Mouse (Mus musculus): ENCODE results near the gene Nceh1.
A peak's percentile ranks its signal among the peaks of the same experiment; 100 is the strongest.

The Nceh1 gene

GRCm38 (mm10) chr3:27222488-27222887, 39.7 kb downstream of the Nceh1 start:
- ATAC-seq (ENCODE audit: insufficient number of reproducible peaks, low FRiP score, low TSS enrichment): no peak

DNA sequence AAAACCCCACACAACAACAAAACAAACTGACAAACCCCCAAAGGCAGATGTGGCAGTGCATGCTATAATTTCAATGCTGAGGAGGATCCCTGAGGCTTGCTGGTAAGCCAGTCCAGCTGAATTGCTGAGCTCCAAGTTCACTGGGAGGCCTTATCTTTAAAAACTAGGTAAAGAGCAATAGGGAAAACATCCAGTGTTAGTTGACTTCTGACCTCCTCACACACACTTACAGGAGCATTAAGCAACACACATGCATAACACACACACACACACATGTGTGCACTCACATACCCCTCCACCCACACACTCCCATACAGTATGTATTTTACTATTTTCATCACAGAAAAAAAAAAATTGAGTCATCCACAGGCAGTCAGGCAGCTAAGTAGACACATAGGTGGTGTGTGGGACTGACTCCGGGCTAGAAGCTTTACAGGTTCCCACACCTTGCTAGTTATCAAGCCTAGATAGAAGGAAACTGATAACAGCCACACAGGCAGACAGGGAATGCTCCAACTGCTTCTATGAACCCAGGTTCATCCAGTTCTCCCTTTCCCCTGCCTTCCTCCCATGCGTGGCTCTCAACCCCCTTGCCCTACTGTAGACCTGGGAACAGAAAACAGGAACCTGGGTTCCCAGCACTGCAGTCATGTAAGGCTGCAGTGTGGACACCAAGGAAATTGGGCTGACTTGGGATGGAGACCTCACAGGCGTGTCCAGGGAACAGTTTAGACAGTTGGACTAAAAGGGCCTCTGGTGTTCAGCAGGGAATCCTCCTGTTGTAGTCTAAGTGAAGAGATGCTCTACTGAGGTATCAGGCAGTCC, 45.1 kb downstream of the Nceh1 start:
- no peak for ATAC-seq (ENCODE audit: insufficient number of reproducible peaks, low FRiP score, low TSS enrichment)

- no peak for ATAC-seq (ENCODE audit: insufficient number of reproducible peaks, low FRiP score, low TSS enrichment)
Observed at GRCm38 (mm10) chr3:27228530-27229309, 46.0 kb downstream of the Nceh1 start.

DNA sequence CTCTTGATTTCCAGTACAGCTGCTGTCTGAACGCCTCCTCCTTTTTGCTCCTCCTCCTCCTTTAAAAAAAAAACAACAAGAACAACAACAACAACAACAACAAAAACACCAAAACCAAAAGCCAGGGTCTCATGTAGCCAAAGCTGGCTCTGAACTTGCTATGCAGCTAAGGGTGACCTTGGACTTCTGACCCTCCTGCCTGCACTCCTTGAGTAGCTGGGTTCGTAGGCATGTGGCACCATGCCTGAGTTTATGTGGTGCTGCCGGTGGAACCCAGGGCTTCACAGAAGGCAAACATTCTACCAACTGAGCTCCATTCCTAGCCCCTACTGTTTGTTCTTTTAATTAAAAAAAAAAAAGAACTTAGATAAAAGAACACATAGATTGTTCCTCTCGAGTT, 50.6 kb downstream of the Nceh1 start:
- ATAC-seq (ENCODE audit: insufficient number of reproducible peaks, low FRiP score, low TSS enrichment): no peak

DNA sequence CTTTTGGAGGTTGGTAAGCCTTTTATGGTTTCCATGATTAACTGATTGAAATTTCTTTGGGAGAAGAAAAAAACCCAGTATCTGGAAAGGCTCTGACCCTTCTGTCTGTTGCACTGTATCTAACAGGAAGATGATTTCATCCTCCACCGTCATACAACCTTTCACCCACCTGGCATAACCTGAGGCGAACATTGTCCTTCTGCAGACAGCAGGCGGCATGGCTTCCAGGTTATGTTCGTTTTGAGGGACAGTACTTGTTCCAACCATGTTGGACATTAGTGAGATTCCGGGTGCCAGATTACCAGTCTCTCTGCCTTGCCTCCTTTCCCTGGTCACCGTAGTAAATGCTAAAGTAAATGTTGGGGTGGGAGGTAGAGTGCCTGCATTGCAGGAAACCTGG, 51.1 kb downstream of the Nceh1 start:
- ATAC-seq (ENCODE audit: insufficient number of reproducible peaks, low FRiP score, low TSS enrichment): no peak

GRCm38 (mm10) chr3:27234976-27235375, 52.2 kb downstream of the Nceh1 start:
- ATAC-seq (ENCODE audit: insufficient number of reproducible peaks, low FRiP score, low TSS enrichment): no peak

DNA sequence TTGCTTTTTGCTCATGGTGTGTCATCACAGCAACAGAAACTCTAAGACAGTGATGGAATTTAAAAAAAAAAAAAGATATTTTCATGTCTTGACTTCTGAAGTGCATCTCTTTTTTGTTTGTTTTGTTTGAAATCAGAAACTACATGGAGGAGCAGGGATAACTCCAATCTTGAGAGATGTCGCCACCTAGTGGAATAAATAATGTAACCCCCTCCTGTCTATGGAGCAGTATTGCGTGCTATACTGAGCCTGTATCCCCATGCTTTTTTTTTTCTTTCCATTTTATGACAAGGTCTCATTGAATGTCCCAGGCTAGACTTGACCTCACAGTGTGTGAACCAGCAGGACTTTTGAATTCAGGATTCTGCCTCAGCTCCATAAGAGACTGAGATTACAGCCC, 54.5 kb downstream of the Nceh1 start:
- peak; percentile 79 for ATAC-seq (ENCODE audit: insufficient number of reproducible peaks, low FRiP score, low TSS enrichment)

DNA sequence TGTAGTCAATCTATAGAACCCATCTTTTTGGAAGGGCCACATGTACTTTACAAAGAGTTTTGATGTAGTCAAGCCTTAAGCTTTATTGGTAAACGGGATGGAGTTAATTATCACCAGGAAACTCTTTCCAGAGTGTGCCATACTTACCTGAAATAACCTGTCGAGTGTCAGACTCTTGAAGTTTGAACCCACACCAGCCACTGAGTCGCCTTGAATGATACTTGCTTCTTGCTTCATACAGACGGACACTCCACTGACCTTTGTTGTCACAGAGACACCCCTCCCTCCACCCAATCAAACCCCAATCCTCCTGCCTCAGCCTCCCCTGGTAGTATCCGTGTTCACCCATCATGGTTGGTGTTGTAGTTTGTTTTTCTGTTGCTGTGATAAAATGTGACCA, 55.8 kb downstream of the Nceh1 start:
- ATAC-seq (ENCODE audit: insufficient number of reproducible peaks, low FRiP score, low TSS enrichment): no peak

DNA sequence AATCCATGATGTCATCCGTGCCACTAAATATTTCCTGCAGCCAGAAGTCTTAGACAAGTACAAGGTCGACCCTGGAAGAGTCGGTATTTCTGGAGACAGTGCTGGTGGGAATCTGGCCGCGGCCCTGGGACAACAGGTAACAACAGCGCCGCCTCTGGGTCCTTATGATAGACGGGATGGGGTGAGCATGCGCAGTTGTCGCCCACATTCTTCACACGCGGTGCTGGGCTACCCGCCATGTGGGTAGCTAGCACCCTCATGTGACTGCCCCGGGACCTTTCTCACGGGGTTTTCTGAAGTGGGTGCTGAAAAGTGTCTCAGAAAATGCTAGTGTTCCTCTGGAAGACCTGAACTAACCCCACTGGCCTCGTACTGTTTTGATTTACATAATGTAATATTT, 56.8 kb downstream of the Nceh1 start:
- ATAC-seq (ENCODE audit: insufficient number of reproducible peaks, low FRiP score, low TSS enrichment): no peak

GRCm38 (mm10) chr3:27241864-27242263, 59.1 kb downstream of the Nceh1 start:
- ATAC-seq (ENCODE audit: insufficient number of reproducible peaks, low FRiP score, low TSS enrichment): no peak

DNA sequence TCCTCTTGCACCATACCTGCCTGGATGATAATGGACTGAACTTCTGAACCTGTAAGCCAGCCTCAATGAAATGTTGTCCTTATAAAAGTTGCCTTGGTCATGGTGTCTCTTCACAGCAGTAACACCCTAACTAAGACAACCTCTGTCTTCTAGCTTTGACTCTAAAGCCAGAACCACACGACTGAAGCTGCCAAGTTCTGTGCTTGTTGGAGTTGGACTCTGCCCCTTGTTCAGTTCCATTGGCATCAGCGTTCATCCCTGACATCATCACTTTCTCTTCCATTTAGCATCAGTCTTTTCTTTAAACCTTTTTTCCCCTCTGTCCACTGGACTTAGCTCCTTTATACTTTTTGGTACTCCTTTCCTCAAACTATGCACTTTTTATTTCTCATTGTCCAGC, 63.4 kb downstream of the Nceh1 start:
- ATAC-seq (ENCODE audit: insufficient number of reproducible peaks, low FRiP score, low TSS enrichment): no peak

GRCm38 (mm10) chr3:27247785-27248184, 65.0 kb downstream of the Nceh1 start:
- no peak for ATAC-seq (ENCODE audit: insufficient number of reproducible peaks, low FRiP score, low TSS enrichment)

DNA sequence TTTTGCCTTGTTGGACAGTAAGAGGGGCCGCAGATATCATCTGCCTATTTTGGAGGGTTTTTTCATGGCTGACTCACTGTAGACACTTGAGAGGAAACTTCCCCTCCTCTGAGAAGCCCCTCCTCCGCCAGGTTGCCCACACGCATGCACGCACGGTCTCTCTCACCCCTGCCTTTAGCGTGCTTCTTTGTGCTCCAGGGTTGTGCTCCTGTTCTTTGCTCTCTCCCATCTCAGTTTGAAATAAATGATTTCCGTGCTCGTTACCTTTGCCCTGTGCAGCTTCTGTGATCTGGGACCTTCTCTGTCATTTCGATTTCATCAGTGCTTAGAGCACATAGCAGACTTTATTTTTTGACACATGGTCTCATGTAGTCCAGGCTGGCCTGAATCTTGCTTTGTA, 66.3 kb downstream of the Nceh1 start:
- ATAC-seq (ENCODE audit: insufficient number of reproducible peaks, low FRiP score, low TSS enrichment): no peak

DNA sequence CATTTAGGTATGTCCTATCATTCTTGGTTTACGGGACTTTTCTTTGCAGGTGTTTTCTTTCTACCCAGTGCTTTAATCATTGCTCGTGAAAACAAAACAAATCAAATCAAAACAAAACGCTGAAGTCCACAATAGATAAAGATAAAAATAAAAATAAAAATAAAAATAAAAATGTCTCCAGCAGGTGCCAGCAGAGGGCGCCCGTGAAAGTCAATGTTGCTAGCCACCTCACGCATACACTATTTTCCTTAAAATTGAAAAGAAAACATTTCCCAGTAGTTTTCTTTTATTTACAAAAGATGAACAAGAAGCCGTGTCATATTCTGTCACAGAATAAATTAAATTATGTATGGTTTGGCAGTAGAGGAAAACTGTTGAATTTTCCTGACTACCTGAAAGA, 68.2 kb downstream of the Nceh1 start:
- no peak for ATAC-seq (ENCODE audit: insufficient number of reproducible peaks, low FRiP score, low TSS enrichment)

- ATAC-seq (ENCODE audit: insufficient number of reproducible peaks, low FRiP score, low TSS enrichment): no peak
Observed at GRCm38 (mm10) chr3:27258461-27258860, 75.7 kb downstream of the Nceh1 start.

GRCm38 (mm10) chr3:27260393-27260792, 77.6 kb downstream of the Nceh1 start:
- no peak for ATAC-seq (ENCODE audit: insufficient number of reproducible peaks, low FRiP score, low TSS enrichment)

GRCm38 (mm10) chr3:27267327-27267726, 84.6 kb downstream of the Nceh1 start:
- no peak for ATAC-seq (ENCODE audit: insufficient number of reproducible peaks, low FRiP score, low TSS enrichment)

DNA sequence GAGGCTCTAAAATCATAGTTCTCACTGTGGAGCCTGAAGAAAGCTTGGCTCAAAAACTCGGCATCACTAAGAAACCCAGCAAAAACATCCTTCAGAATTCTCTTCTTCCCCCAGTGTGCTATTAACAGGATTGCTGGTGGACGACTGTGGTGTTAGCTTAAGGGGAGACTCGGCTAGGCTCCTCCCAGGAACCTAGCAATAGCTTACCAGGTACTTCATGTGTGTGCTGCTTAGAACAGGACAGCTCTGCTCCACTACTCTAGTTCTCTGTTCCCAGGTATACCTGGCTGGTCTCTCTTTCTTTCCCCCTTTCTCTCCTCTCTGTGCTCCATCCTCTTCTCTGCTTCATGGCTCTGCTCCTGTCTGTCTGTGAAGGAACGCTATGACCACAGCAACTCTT, 85.1 kb downstream of the Nceh1 start:
- ATAC-seq (ENCODE audit: insufficient number of reproducible peaks, low FRiP score, low TSS enrichment): no peak

- no peak for ATAC-seq (ENCODE audit: insufficient number of reproducible peaks, low FRiP score, low TSS enrichment)
Observed at GRCm38 (mm10) chr3:27269151-27269550, 86.4 kb downstream of the Nceh1 start.

DNA sequence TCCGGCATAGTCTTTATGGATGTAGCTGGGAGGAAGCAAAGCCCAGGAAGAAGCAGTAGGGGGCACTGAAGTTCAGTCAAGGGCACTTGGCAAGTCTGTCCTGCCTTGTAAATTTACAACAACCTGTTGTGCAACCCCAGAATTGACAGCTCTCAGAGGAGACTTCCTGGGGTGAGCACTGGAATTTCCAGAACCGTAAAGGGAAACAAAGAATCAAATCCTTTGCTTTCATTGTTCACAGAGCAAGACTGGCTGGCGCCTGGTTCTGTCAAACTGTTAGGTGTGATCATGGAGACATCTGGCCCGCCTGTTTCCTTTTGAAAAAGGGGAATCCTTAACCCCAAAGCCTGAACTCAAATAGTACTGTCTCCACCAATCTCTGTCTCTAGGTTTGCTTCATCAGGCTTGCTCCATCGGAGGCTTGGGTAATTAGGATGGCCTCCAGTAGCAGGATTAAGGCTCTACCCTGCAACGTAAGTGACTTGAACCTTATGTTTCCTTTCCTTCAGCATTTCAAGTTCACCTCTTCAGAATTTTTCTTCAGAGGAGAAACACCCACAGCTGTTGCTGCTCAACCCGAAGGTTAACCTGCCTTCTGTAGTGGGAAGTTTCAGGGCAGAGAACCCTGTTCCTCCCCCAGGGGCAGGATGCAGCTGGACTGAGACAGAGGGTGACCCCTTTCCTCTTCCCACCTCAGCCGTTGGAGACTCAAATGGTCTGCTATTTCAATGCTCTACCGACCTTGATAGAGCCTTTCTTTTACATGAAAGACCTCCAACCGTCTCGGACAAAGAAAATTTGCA, 87.6 kb downstream of the Nceh1 start:
- ATAC-seq (ENCODE audit: insufficient number of reproducible peaks, low FRiP score, low TSS enrichment): no peak
